Mouse (Mus musculus): ENCODE measurements at regions not wholly inside any gene's neighbourhood (a gene's known extent, or its start where the extent isn't known, plus 50 kb on each side); places are given as distances from the start of the nearest gene placed in this dataset.

DNA sequence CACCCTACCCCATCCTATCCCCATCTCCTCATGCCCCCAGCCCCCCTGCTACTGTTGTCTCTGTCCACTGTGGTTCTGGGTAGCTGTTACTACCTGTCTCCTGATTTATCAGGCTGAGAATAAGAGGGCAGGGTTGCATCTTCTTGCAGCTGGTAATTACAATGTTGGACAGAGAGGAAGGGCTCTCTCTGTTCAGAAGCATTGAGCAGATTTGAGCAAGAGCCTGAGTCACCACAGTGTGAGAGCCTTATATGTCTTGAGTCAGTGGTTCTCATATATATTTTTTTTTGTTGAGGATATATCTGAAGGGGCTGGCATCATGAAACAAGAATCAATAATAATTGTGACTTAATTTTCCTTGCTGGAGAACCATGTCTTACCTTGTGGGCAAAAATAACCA, 82.7 kb upstream of the Sipa1l1 start:
- no peak for TF ChIP-seq CTCF (conservative IDR thresholded peaks at IDR 0.05; ENCODE audit: insufficient read depth, insufficient read length, low read depth, low read length)
- TF ChIP-seq POLR2A (IDR thresholded peaks at IDR 0.05; ENCODE audit: low read depth, low read length), result no peak

All from kidney, adult 2 months (tissue).